Mouse (Mus musculus) heart, adult 11 months (tissue): ENCODE measurements at regions not wholly inside any gene's neighbourhood (a gene's known extent, or its start where the extent isn't known, plus 50 kb on each side); places are given as distances from the start of the nearest gene placed in this dataset.

Source experiments
- DNase-seq: peaks from one replicate; pipeline ENCODE4 v3.0.0; 2022

DNA sequence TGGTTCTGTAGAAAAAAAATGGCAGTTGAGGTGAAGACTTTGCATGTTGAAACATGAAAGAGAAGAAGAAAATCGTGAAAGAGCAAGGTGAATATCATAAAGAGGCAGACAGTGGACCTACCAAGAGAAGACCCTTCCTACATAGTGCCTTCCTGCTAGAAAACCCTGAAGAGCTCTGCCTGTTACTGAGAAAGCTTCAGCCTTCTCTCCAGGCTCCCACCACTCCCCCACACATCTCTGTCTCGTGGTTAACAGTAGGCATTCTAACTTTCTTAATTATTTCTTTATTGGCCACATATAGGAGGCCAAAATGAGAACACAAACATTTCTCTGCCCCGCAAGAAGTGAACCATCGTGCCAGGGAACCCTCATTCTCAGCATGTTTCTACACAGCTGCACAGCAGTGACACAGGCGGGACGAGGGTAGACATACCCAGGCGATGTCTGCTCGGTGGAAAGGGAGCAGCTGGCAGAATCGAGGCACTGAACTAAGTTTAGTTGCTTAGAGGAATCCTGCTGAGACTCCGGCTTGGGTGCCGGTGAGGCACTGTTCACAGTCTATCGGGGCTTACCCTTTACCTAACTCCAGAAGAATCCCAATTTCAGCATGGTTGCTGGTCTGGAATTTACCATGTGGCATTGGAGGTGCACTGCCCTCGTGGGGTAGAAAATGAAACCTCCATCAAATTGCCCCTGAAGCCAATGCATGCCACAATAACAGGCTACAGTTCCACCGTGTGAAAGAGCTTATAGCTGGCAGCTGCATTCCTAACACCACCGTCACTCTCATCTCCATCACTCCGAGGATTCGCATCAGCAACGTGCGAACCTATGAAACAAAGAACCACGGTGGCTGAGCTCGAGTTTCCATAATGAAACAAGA lies 260.4 kb upstream of the Tsc22d2 start:
- DNase-seq = no peak

DNA sequence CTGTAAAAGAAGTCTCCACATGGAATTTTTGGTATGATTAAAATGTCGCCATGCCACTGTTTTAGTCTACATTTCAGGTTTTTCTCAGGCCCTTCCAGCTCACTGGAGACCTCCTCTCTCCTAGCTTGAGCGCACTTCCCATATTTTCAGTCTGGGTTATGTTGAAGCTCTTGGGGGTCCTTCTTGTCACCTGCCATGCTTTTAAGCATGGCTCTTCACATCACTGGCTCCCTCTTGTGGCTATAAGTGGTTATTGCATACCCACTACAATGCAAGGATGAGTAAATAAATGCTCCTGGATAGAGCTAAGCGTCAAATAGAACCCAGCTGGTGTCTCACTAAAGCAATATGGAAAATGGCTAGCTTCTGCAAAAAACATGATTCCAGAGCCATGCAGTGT lies 255.1 kb upstream of the Tsc22d2 start:
- DNase-seq = peak; percentile 81

DNA sequence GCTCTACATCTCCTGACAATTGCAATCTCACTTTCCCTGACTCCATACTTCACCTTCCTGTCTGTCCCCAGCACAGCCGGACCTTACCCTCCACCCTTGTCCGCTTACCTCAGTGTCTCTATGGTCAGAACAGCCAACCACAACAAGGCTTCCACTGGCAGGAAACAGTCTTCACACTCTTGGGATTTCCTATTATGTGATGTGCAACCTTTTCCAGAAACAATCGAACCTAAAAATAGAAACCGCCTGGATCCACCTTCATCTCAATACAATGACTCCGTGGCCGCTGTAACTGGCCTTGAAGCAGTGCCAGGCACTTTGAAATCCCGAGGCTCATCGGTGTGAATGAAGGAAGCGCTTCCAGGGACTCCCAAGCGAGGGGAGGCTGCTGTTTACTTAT lies 252.3 kb upstream of the Tsc22d2 start:
- peak; percentile 99 for DNase-seq

DNA sequence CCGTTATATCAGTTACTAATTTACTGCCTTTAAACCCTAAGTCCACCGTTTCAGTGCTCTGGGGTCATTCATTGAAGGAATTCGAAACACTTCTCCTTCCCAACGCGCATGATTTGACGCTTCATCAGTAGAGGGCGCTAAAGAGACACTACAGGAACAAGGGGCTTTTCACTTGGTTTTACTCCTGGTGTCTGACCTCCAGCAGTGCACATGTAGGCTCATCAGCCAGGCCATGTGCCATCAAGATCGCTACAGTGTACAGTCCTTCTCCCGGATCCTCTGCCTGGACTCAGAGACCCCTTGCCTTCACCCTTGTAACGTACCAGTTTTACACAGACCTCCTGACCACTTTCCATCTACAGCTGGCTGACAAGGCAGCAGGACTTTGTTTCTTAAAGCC lies 250.7 kb upstream of the Tsc22d2 start:
- DNase-seq = peak; percentile 95

DNA sequence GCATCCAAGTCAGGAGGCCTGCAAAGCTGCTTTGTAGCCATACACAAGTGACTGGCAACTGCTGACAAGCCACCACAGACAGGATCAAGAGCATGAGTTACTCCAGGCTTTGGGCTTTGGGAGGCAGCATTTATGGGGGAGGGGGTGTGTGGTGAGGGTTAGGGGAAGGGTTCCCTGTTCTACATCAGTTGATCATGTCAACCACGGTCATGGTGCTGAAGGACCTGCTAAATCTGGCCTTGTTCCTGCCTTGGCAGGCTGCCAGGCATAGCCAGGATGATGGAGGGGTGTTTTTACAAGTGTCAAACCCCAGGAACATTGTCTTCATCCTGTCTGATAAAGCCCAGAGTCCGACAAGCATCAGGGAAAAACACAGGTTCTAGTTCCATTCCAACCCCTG lies 247.9 kb upstream of the Tsc22d2 start:
- DNase-seq = peak; percentile 91

DNA sequence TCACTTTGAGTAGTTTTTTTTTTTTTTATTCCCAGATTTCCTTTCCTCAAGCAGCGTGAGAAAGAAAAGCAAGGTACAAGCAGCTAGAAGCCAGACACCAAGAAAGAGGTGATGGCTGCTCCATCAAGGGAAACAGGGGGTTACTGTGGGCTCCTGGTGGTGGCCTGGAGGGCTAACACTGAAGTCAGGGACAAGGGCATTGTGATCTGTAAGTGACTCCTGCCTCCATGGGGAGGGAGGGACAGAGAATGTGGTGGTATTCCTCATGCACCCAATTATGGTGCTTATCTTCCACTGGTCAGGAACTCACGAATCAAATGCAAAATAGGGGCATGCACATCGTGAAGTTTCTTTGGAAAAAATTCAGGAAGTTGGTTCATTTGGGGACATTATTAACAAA lies 247.4 kb upstream of the Tsc22d2 start:
- DNase-seq = peak; percentile 64

DNA sequence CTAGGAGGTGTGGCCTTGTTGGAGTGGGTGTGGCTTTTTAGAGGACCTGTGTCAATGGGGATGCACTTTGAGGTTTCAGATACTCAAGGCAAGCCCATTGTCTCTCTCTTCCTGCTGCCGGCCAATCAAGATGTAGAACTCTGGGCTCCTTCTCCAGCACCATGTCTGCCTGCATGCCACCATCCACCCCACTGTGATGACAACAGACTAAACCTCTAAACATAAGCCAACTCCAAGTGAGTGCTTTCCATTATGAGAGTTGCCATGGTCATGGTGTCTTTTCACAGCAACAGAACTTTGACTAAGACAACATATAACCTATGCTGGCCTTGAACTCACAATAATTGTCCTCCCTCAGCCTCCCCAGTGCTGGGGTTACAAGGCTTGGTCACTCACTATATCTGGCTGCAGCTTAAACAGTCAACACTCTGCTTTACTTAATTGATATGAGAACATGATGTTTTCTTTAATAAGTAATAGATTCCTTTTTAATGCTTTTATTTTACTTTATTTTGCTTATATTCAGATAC lies 246.7 kb upstream of the Tsc22d2 start:
- DNase-seq = peak; percentile 71

DNA sequence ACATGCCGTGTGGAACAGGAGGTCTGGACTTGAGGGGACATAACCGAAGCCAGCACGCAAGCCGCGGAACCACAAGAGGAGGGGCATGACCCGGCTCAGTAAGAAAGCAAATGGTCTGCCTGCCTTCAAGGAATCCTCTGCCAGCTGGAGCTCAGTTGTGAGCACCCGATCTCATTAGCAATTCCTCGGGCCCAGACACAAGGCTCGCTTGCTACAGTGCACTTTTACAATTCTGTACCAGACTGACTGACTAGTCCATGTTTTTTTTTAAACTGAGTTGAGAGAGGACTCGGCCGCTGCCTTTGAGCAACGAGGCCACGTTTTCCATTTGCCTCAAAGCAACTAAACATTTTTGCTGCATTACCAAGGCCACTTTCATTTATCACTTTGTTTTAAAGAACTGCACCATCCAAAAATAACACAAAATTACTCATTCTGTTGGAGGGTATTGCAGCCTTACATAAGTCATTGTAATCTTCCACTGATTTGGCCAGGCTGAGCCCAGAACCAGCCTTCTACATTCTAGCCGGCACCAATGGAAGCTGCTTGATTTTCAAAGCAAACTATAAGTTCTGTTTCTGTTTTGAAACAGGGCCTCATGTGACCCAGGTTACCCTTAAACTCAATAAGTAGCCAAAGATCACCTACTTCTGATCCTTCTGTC lies 245.9 kb upstream of the Tsc22d2 start:
- DNase-seq = peak; percentile 95

DNA sequence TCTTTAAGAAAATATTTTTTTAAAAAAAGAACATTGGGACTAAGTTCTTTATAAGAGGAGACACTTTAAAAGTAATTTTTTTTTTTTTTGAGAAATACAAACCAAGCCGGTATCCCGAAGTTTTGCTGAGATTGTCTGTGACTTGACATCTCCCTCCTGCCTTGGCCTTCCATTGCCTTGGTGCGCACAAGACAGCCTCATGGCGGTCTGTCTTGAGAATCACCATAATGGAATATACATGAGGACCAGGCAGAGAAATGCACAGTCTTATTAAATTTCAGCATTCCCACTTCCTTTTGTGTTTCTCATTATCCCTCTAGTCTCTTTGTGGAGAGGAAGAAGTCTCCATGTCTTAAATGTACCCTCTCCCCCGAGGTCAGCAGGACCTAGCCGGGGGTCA lies 244.7 kb upstream of the Tsc22d2 start:
- DNase-seq = peak; percentile 58

DNA sequence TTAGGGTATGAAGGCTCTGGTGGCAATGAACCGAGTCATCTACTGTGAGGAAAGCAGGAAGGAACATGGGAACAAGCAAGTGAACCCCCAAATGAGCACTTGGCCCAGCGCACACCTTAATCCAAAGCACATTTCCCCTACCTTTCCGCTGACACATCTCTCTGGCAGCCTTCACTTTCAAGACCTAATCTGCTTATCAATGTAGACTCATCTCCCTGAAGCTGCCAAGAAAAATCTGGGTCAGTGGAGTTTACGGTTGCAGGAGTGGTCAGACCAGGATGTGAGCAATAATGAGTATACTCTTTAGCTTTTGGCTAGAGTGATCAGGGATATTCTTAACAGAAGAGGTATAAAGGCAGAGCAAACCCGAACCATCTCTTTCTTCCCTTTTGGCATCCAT lies 242.4 kb upstream of the Tsc22d2 start:
- peak; percentile 72 for DNase-seq

DNA sequence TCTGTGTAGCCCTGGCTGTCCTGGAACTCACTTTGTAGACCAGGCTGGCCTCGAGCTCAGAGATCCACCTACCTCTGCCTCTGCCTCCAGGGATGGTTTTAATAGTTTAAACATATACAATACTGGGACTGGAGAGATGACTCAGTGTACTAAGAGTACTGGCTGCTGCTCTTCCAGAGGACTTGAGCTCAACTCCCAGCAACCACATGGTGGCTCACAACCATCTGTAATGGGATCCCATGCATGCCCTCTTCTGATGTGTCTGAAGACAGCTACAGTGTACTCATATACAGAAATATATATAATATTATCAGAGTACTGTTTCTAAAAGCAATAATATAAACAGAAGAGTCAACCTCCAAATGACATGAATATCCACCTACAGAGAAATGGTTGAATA lies 240.7 kb upstream of the Tsc22d2 start:
- no peak for DNase-seq

DNA sequence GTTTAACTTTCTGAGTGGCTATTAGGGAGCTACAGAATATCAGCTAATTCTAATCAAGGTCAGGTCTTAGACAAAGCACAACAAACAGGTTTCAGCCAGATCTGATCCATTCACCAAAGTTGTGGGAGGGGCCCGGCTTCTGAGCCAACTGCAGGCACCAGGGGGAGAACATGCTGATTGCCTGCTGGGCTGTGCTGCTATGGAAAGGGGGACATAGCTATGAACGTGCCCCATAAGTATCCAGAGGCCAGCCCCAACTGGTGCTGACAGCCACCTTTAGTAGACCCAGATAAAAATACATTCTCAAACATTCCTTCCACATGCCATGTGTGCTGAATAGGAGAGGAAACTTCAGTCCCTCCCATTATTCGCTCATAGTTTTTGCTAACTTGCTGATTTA lies 232.8 kb upstream of the Tsc22d2 start:
- DNase-seq = no peak

DNA sequence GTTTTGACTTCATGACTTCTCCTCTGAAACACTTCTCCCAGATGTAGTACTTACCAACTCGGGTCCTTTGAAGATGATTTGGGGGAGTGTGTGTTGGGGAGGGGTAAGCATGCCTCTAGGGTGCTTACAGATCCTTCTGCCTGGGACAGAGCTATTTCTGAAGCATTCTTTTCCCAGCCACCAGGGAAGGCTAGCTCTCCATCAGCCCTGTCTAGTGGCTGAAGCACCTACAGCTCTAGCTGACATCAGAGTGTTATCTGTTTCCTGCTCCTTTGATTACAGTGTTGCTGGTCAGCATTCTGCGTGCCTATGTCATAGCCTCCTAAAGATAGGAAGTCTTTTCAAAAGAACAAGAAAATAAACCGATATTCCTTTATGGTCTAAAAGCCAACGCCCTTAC lies 232.2 kb upstream of the Tsc22d2 start:
- no peak for DNase-seq

DNA sequence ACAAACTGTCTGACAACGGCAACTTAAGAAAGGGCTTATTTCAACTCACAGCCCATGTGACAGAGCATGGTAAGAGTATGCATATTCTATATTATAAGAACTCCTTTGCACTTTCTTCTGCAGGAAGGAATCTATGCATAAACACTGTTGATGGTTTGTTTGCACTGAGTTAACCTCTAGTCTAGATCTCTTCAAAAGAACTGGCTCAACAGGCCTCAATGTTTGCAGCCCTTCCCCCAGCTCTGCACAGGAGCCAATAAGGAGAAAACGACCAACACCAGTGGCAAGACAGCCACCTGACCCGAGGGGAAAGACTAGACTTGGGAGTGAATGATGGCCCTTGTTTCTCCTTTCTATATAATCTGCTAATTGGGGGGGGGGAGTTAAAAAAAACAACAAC lies 231.2 kb upstream of the Tsc22d2 start:
- DNase-seq = no peak

DNA sequence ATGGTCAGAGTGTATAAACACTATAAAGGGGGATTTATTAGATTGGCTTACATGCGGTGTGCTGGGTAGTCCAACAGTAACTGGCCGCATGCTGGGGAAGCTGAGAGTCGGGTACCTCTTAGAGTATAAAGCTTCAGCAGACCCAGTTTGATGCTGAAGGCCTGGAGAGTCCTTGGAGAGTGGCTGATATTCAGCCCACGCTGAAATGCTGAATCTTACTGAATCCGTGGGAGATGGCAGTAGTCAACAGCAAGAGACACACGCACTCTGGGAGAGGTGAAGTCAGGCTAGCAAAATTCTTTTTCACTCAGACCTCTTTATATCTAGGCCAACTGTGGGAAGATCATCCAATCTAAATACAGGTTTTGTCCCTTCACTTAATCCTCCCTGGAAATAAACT lies 214.1 kb upstream of the Tsc22d2 start:
- no peak for DNase-seq

DNA sequence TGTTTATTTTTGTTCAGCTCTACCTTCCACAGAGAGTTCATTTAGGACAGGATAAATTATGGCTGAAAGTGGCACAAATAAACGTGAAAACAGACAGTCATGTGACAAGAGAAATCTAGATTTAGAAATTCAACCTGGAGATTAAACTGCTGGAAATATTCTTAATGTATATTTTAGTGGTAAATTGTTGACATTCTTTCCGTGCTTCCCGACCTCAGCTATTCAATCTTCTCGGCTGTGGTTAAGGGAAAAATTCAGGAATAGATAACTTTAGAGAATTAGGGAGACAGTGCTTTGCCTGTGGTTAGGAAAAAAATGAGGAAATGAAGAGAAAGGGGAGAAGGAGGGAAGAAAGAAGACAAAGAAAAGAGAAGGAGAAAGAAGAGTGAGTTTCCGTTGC lies 211.7 kb upstream of the Tsc22d2 start:
- DNase-seq = no peak

DNA sequence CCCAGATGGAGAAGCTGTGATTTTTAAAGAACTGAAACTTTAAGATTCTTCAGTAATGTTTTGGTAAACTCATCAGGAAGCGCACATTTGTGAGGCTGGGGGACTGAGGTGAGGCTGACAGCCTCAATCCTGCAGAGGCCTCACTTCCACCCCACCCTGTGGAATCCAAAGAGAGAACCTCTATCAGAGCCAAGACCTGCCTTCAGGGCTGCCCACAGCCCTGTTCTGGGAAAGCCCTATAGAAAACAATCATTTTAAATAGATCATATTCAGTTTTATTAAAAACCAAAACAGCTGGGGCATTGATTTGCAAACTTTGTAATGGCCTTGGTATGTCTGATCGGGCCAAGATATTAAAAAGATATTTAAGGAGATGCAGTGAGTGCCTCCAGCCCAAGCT lies 210.7 kb upstream of the Tsc22d2 start:
- DNase-seq = no peak

DNA sequence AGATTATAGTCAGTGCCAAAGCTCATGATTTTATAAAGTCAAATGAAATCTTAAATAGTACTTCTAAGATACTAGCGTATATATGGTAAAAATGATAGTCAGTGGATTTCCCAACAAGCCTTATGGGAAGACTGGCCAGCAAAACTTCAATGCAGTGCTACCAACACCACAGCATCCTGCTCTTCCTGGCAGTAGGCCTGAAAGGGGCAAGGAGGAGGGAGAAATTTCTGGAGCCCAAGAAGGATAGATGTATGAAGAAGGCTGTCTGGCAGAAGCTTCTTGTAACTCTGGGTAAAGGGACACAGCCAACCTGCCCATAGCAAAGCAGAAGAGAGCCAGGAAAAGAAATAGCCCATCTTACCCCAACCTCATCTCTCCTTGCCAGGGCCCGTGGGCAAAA lies 209.0 kb upstream of the Tsc22d2 start:
- no peak for DNase-seq

DNA sequence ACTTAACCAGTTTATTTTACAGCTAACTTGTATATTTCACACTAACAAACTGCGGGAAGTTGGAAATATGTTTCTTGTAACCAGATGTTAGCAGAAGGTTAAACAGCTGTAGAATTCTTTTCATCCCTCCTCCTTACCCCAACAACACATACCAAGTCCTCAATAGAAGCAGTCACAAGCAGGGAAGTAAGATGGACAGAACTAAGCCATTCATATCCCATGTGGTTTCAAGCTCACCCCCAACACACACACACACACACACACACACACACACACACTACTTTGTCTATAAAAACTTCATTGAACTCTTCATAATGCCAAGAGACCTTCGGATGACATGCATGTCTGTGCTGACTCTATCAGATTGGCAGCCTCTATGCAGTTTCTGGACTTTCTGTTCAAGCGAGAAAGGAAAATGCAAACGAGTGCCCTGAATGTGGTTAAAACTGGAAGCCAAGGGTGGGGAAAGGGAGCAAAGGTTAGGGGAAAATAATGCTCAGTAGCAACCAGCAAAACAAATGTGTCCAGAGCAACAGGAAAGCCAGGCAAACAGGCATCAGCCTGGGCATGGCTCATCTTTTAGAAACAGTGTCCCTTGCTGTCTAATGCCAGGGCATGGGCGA lies 207.6 kb upstream of the Tsc22d2 start:
- peak; percentile 92 for DNase-seq

DNA sequence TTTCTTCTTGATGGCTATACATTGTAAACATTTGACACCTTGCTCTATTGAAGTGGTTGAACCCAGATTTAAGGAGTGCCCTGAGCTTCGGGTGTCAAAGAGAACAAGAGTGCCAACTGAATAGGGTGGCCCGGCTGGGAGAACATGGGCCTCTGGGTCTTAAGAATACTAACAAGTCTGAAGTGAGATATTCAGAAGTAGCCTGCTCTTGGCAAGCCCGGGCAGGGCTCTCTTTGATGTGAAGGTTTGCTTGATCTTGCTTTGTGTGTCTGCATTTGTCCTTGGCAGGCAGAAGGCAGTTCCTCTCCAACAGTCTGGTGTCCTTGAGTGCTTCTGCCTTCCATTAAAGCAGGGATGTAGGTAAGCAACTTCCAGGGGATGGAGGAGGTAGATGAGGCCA lies 203.5 kb upstream of the Tsc22d2 start:
- peak; percentile 79 for DNase-seq

DNA sequence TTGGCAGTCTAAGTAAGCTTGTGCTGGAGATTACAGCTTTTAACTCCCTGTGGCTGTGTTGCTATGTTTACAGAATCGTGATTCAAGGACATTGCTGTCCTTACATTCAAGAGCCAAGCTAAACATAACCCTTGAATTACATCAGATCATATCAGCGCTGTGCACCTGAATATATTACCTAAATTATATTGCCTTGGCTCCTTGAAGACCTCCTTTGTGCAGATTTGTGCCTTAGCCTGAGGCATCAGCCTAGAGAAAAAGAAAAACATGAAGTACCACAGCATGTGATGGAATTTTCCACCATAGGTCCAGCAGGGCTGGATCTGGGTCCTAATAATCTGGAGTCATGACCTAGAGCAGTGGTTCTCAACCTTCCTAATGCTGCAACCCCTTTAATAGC lies 189.8 kb upstream of the Tsc22d2 start:
- no peak for DNase-seq

DNA sequence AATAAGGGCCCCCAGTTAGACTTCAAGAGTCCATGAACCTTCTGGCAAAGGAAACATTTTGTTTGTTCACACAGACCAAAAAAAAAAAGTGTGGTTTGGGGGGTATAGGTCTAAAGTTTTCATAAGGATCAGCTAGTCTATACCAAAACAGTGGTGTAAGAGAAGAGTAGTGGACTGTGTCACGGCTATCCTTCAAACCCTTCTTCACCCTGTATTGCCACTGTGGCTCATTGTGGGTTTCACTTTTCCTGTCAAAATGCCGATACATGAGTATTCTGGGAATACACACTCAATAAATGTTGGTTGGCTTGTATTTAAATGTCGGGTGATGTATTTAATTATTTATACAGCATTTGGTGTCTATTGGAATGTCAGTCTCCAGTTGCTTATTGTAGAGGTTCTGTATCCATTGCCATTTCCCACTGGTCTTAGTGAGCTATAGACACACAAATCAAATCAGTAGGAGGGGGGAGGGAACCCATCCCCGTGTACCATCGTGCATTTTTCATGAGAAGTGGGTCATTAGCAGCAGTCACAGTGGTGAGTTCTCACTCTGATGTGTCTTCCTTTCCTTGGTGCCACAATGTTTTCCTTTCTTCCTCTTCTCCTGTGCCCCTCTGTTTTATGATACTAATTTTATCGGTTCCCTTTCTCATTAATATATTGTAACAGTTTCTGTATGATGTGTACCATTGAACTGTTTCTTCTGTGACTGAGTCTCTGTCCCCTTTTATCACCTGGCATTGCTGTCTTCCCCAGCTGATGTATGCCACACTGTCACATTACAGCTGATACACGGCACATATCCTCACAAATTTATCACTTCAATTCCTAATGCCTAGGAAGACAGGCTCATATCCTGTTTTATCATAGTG lies 187.8 kb upstream of the Tsc22d2 start:
- DNase-seq = no peak

DNA sequence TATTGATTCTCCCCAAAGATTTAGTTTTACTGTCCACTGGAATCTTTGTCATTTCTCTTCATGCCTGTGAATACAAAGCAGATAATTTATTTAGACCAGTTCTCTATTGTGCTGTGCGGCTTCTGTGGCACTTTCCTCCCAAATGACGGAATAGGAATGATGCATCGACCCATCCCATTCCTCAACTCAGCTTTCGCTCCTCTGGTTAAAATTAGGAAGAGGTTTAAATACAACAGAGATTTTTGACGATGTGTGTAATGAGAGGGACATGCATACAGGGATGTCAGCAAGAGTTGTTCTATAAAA lies 187.2 kb upstream of the Tsc22d2 start:
- no peak for DNase-seq
